Mouse (Mus musculus): ENCODE results near the gene Senp2. TPM values are rescaled to one million over a fixed set of nuclear protein-coding genes. Genes with fewer than 3 reads are reported as not detected.

The Senp2 gene
- polyA plus RNA-seq, 1 experiment: 66.7 TPM

DNA sequence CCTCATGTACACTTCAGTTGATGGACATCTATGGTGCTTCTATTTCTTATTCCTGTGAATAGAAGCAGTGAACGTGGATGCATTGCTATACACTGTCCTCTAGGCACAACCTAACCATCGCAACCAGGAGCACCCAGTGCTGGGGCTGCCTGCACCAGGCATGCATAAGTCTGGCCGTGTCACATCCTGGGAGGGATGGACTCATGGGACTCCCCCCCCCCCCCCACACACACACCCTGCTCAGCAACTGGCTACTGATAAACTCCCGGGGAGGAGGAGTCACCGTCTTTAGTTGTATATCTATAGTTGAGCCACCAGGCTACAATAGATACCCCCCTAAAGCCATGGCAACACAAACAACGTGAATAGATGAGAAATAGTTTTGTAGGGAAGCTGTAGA lies 48.2 kb downstream of the Senp2 start:
- H3K27ac ChIP-seq (ENCODE audit: insufficient read depth, low read depth, low read length): no peak overlapping the region
- no peak overlapping the region for H3K4me3 ChIP-seq (ENCODE audit: insufficient read depth, low read length)
- H3K4me1 ChIP-seq (ENCODE audit: control insufficient read depth, insufficient read depth, low read length): peaks cover 7% of the 10 kb centered on the region
- TF ChIP-seq POLR2A (IDR thresholded peaks at IDR 0.05; ENCODE audit: borderline replicate concordance, low read depth, low read length) (no peak), CTCF (IDR thresholded peaks at IDR 0.05; ENCODE audit: low read depth, low read length) (no peak)

DNA sequence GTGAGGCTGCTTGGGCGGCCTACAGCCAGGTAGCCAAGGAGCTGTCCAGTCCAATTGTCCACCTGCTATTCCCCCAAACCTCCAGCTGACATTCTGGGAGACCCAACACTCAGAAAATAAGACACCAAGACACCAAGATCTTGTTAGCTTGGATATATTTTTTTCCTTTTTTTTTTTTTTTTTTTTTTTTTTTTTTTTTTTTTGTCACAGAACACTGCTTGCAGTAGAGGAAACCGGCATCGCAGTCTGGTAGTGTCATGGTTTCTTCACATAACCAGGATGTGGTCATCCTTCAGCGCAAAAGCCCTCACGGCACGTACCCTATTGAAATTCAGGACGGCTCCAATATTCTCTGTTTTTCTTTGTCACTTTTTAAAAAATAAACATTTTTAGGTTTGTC lies 49.6 kb downstream of the Senp2 start:
- no peak for TF ChIP-seq POLR2A (IDR thresholded peaks at IDR 0.05; ENCODE audit: borderline replicate concordance, low read depth, low read length)
- TF ChIP-seq CTCF (IDR thresholded peaks at IDR 0.05; ENCODE audit: low read depth, low read length): no peak
- Histone ChIP-seq H3K4me1 (ENCODE audit: control insufficient read depth, insufficient read depth, low read length) (peaks cover 7% of the 10 kb centered on the region), H3K4me3 (ENCODE audit: insufficient read depth, low read length) (no peak overlapping the region), H3K27ac (ENCODE audit: insufficient read depth, low read depth, low read length) (no peak overlapping the region)

DNA sequence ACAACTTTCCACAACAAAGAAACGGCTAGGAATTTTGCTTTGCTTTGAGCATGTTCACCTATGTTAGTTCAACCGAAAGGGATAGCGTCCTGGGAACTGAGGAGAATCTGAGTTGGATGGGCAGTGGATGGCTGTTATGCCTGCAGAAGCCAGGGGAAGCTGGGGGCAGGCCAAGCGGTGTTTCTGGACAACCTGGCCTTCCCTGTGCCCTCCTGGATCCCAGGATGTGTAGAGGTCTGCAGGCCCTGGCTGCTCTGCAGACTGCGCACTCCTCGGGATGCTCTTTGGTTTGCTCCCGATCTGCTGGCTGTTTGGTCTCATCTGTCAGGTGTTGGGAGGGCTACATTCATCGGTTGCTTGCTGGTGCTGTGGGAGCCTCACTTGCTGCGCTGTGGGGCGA lies 51.1 kb downstream of the Senp2 start:
- Histone ChIP-seq H3K4me1 (ENCODE audit: control insufficient read depth, insufficient read depth, low read length) (peaks cover 7% of the 10 kb centered on the region), H3K27ac (ENCODE audit: insufficient read depth, low read depth, low read length) (no peak overlapping the region), H3K4me3 (ENCODE audit: insufficient read depth, low read length) (no peak overlapping the region)
- no peak for TF ChIP-seq CTCF (IDR thresholded peaks at IDR 0.05; ENCODE audit: low read depth, low read length)
- TF ChIP-seq POLR2A (IDR thresholded peaks at IDR 0.05; ENCODE audit: borderline replicate concordance, low read depth, low read length): no peak

DNA sequence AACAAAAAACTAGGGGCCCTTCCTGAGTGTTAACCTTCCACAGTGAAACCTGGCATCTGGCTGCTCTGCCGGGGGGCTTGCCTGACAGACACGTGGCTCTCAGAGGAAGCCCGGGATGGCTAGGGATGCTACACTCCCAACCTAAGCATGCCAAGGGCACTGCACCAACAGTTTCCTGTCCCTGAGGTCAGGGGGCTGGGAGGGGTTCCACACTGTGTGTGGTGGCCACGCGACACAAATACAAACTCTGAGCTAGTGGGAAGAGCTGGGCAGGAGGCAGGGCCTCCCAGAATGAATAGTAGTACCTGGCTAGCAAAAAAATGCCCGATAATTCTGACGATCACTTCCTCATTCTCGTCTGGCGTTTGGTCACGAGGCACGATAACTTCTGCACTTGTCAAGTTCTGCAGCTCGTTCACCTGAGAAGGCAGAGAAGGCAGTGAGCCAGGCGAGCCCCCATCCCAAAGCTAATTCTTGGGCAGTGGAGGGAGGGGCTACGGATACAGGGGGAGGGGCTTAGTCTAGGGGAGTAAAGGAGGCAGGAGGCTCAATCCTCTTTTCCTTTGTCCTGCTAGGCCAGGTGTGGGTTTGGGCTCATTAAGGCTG lies 52.4 kb downstream of the Senp2 start:
- no peak overlapping the region for H3K27ac ChIP-seq (ENCODE audit: insufficient read depth, low read depth, low read length)
- no peak for TF ChIP-seq POLR2A (IDR thresholded peaks at IDR 0.05; ENCODE audit: borderline replicate concordance, low read depth, low read length)
- TF ChIP-seq CTCF (IDR thresholded peaks at IDR 0.05; ENCODE audit: low read depth, low read length): no peak
- peaks cover 7% of the 10 kb centered on the region for H3K4me1 ChIP-seq (ENCODE audit: control insufficient read depth, insufficient read depth, low read length)
- H3K4me3 ChIP-seq (ENCODE audit: insufficient read depth, low read length): no peak overlapping the region

DNA sequence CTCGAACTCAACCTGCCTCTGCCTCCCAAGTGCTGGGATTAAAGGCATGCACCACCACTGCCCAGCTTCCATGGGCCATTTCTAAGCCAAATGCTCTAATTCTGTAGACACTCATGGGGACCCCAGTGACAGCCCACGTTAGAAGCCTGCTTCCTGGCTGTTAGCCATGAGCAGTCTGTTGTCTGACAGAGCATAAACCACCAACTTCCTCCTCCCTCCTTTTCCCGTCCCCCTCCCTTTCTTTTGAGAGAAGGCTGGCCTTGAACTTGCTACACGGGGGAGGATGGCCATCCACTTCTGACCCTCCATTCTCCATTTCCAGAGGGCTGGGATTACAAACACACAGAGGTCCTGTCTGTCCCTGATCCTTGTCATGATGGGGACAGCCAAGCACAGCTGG lies 53.0 kb downstream of the Senp2 start:
- Histone ChIP-seq H3K4me1 (ENCODE audit: control insufficient read depth, insufficient read depth, low read length) (peaks cover 7% of the 10 kb centered on the region), H3K27ac (ENCODE audit: insufficient read depth, low read depth, low read length) (no peak overlapping the region), H3K4me3 (ENCODE audit: insufficient read depth, low read length) (no peak overlapping the region)
- TF ChIP-seq POLR2A (IDR thresholded peaks at IDR 0.05; ENCODE audit: borderline replicate concordance, low read depth, low read length): no peak
- TF ChIP-seq CTCF (IDR thresholded peaks at IDR 0.05; ENCODE audit: low read depth, low read length): no peak

DNA sequence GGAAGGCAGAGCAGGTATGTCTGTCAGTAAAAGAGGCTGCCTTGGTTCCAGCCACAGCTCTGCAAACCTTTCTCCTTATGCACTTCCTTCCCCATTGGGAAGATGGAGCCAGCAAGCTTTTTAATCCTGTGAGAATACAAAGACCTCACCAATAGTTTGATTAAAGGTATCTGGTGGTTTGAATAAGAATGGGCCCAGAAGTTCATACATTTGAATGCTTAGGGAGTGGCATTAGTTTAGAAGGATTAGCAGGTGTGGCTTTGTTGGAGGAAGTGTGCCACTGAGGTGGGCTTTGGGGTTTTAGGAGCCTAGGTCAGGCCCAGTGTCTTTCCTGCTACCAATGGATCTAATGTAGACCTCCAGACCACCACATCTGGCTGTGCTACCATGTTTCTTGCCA lies 56.3 kb downstream of the Senp2 start:
- Histone ChIP-seq H3K4me3 (ENCODE audit: insufficient read depth, low read length) (no peak overlapping the region), H3K27ac (ENCODE audit: insufficient read depth, low read depth, low read length) (no peak overlapping the region), H3K4me1 (ENCODE audit: control insufficient read depth, insufficient read depth, low read length) (peaks cover 7% of the 10 kb centered on the region)
- TF ChIP-seq CTCF (IDR thresholded peaks at IDR 0.05; ENCODE audit: low read depth, low read length): no peak
- TF ChIP-seq POLR2A (IDR thresholded peaks at IDR 0.05; ENCODE audit: borderline replicate concordance, low read depth, low read length): no peak

DNA sequence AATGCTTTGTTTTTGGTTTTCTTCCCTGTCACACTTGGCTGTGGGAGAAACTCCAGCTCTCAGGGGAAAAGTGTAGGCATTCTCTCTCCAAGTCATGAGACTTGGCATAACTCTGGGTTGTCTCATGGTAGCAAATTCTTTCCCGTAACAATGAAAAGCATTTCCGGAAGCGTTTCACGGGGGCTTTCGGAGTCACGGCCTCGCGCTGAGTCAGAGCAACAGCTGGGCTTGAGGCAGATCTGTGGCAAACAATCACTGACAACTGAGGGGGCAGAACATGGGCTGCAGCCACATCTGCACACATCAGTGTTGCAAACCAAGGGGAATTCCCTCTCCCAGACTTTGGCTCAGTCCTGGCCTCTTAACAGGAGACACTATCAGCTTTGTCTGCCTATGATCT lies 58.1 kb downstream of the Senp2 start:
- Histone ChIP-seq H3K4me1 (ENCODE audit: control insufficient read depth, insufficient read depth, low read length) (no peaks in the 10 kb centered on the region), H3K27ac (ENCODE audit: insufficient read depth, low read depth, low read length) (no peak overlapping the region), H3K4me3 (ENCODE audit: insufficient read depth, low read length) (no peak overlapping the region)
- no peak for TF ChIP-seq CTCF (IDR thresholded peaks at IDR 0.05; ENCODE audit: low read depth, low read length)
- TF ChIP-seq POLR2A (IDR thresholded peaks at IDR 0.05; ENCODE audit: borderline replicate concordance, low read depth, low read length): no peak

DNA sequence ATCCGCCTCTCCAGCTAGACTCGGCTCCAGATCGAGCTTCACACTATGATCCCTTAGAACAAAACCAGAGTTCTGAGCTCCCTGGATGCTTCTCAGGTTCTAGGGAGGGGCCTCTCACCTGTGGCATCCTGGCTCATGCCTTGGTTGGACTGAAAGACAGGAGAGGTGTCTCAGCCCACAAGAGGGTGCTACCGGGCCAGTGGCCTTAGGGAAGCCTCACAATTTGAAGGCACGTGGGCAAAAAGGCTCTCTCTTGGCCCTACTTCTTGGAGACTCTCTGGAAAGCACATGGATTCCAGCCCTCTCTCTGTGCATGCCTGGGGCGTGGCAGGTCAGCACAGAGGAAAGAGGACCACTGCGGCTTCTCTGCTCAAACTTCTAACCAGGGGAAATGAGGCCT lies 62.1 kb downstream of the Senp2 start:
- Histone ChIP-seq H3K27ac (ENCODE audit: insufficient read depth, low read depth, low read length) (no peak overlapping the region), H3K4me3 (ENCODE audit: insufficient read depth, low read length) (no peak overlapping the region), H3K4me1 (ENCODE audit: control insufficient read depth, insufficient read depth, low read length) (peaks cover 4% of the 10 kb centered on the region)
- TF ChIP-seq CTCF (IDR thresholded peaks at IDR 0.05; ENCODE audit: low read depth, low read length): no peak; the same call in 1 of the 2 replicates
- no peak for TF ChIP-seq POLR2A (IDR thresholded peaks at IDR 0.05; ENCODE audit: borderline replicate concordance, low read depth, low read length)

DNA sequence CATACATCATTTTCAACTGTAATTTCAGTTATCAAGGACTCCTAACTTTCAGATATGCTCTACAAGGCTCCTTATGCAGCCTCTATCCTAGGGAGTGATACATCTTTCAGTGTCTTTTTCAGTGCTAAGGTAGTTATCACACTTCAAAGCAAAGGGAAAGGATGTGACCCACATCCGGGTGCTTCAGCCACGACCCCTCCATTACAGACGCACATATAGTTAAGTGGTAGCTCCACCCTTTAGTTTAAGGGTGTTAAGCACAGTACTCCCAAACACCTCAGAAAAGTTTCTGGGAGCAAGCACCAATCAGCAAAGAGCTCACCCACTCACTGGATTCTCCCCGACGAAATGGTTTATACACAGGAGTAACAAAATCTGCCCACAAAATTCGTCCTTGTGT lies 65.8 kb downstream of the Senp2 start:
- no peak overlapping the region for H3K27ac ChIP-seq (ENCODE audit: insufficient read depth, low read depth, low read length)
- TF ChIP-seq CTCF (IDR thresholded peaks at IDR 0.05; ENCODE audit: low read depth, low read length): no peak
- no peak for TF ChIP-seq POLR2A (IDR thresholded peaks at IDR 0.05; ENCODE audit: borderline replicate concordance, low read depth, low read length)
- no peak overlapping the region for H3K4me3 ChIP-seq (ENCODE audit: insufficient read depth, low read length)
- peaks cover 9% of the 10 kb centered on the region for H3K4me1 ChIP-seq (ENCODE audit: control insufficient read depth, insufficient read depth, low read length)

DNA sequence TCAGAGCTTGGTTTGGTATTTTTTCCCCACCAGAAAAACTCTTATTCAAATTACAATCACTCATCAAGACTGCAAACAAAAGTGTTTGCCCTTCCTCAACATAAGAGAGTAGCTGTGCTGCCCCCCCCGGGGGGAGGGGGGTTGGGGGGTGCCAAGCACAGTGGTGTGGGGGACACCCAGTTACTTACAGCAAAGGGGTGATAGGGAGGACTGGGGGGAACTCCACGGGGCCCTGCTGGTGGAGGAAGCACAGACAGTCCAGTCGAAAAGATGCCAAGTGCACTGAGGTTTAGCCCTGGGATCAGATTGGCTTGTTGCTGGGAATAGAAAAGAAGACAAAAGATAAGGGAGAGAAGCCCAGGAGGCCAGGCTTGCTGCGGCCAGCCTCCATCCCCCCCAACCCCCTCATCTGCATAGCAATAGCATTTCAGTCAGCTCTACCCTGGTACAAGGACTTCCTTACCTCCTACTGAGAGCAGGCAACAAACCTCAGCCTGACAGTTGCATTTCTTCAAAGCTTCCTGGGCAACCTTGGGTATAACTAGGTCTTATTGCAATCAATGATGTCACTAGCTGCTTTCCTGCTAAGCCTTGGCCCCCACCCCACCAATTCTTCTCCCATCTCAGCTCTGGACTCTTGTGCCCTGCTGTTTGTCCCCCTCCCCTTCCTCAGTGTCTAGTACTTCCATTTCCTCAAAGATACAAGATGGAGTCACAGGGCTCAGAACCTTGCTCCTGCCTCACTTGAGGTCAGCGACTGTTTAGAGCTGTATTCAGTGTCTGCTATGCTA lies 66.7 kb downstream of the Senp2 start:
- Histone ChIP-seq H3K27ac (ENCODE audit: insufficient read depth, low read depth, low read length) (0 out of 2 replicates have a peak overlapping the region, but pooled peaks have one; percentile 16), H3K4me1 (ENCODE audit: control insufficient read depth, insufficient read depth, low read length) (peaks cover 9% of the 10 kb centered on the region), H3K4me3 (ENCODE audit: insufficient read depth, low read length) (no peak overlapping the region)
- TF ChIP-seq POLR2A (IDR thresholded peaks at IDR 0.05; ENCODE audit: borderline replicate concordance, low read depth, low read length) (no peak), CTCF (IDR thresholded peaks at IDR 0.05; ENCODE audit: low read depth, low read length) (no peak)

All from bone marrow macrophage, adult 2 months (primary cell).